Mouse (Mus musculus): ENCODE results near the gene Cpne1. TPM values are rescaled to one million over a fixed set of nuclear protein-coding genes. Genes with fewer than 3 reads are reported as not detected.
A peak's percentile ranks its signal among the peaks of the same experiment; 100 is the strongest.
"Not testable (repeated sequence)": the region's sequence is repeated elsewhere in the genome, so short reads cannot be mapped to it uniquely, and the experiment has no call there.

Cpne1 gene
- polyA plus RNA-seq, 1 experiment from 2014 or later = 67.0 TPM

DNA sequence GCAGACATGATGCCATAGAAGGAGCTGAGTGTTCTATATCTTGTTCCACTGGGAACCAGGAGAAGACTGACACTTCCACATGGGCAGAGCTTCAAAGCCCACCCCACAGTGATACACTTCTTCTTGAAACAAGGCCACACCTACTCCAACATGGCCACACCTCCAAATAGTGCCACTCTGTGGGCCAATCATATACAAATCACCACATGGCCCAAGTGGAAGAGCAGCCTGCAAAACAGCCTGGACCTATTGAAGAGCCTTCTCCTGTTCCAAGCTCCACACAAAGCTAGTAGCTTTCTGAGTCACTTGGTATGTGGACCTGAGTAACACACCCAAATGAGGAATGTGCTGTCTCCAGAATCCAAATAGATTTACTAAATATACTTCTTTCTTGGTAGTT lies 7.8 kb upstream of the Cpne1 start:
- no peaks in the 10 kb centered on the region for H3K27me3 ChIP-seq (ENCODE audit: low read depth, poor library complexity, severe bottlenecking)
- no peak overlapping the region for H3K4me3 ChIP-seq
- no peaks in the 10 kb centered on the region for H3K9me3 ChIP-seq (replicated peaks)
- no peak for DNase-seq (ENCODE audit: low spot score)
- H3K36me3 ChIP-seq = peaks cover 15% of the 10 kb centered on the region
- H3K4me1 ChIP-seq = no peaks in the 10 kb centered on the region
- H3K27ac ChIP-seq (replicated peaks) = no peak overlapping the region

DNA sequence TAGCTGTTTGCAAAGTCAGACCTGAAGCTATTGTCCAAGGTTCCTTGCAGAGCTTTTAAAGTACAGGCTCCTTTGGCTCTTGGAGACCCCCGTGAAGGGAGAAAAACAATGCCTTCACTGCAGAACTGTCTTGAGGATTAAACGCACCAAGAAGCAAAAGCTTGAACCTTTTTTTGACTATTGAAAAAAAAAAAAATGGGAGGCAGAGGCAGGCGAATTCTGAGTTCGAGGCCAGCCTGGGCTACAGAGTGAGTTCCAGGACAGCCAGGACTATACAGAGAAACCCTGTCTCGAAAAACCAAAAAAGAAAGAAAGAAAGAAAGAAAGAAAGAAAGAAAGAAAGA lies 287 bp upstream of the Cpne1 start:
- DNase-seq (ENCODE audit: low spot score); H3K9me3 ChIP-seq (replicated peaks); H3K27me3 ChIP-seq (ENCODE audit: low read depth, poor library complexity, severe bottlenecking): not testable (repeated sequence)
- Histone ChIP-seq H3K36me3 (peaks cover 25% of the 10 kb centered on the region), H3K27ac (replicated peaks) (peak overlapping the region; percentile 98), H3K4me1 (peaks cover 20% of the 10 kb centered on the region), H3K4me3 (peak overlapping the region; percentile 96)
- 29% methylated on average over 5 of the region's 5 CpGs for WGBS

DNA sequence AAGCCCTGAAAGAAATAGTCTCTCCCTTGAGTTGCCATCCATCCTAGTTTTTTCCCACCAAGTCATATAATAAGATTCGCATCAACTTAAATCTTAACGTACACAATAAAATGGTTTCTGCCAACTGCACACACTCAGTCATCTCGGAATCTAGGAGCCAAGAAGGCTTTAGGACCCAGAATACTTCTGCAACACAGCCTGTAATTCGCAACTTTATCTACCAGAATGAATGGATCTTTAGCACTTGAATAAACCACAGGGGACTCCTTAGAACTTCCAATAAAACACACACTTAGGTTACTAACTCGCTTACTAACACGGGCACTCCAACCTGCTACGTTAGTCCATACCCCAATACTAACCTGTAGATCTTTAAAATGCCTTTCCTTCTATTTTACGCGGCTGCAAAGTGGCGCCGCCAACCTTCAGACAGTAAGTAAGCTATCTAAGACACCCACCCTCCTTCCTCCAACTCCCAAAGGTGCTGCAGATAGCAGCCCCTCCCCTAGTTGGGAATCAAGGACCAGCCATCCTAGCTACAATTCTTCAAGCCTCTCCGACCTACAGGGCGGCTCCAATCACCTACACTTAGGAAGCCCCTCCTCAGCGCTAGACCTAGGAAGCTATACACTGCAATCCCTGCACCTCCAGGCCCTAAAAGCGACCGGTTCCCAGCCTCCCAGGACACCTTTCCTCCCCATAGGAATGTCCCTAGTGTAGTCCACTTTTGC lies 973 bp downstream of the Cpne1 start:
- H3K27me3 ChIP-seq (ENCODE audit: low read depth, poor library complexity, severe bottlenecking) = no peaks in the 10 kb centered on the region
- DNase-seq (ENCODE audit: low spot score) = no peak
- H3K4me1 ChIP-seq = peaks cover 20% of the 10 kb centered on the region
- H3K36me3 ChIP-seq = peaks cover 35% of the 10 kb centered on the region
- no peaks in the 10 kb centered on the region for H3K9me3 ChIP-seq (replicated peaks)
- peak overlapping the region; percentile 96 for H3K4me3 ChIP-seq
- peak overlapping the region; percentile 98 for H3K27ac ChIP-seq (replicated peaks)
- WGBS = under 1% methylated on average over 16 of the region's 16 CpGs

DNA sequence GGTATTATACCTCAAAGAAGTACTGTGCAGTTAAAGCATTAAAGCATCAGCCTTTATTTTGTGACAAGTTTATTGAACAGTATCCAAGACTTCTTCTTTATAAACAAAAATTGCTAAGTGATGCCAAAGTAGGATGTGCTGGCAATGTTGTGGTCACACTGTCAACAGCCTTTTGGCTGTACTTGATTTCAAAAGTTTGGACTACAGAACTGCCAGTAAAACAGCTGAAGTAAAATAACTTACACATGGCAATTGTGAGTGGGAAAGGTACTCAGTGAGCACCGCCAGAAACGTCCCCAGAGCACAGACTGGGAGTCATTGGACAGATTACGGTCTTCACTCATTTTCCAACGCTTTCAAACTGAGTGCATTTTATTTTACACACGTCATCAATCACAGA lies 19.8 kb downstream of the Cpne1 start:
- 94% methylated on average over 5 of the region's 5 CpGs for WGBS
- DNase-seq (ENCODE audit: low spot score) = no peak
- Histone ChIP-seq H3K4me3 (no peak overlapping the region), H3K9me3 (replicated peaks) (no peaks in the 10 kb centered on the region), H3K4me1 (peaks cover 4% of the 10 kb centered on the region; the same call in 1 of the 2 replicates), H3K27me3 (ENCODE audit: low read depth, poor library complexity, severe bottlenecking) (no peaks in the 10 kb centered on the region), H3K27ac (replicated peaks) (no peak overlapping the region), H3K36me3 (peaks cover 83% of the 10 kb centered on the region)

DNA sequence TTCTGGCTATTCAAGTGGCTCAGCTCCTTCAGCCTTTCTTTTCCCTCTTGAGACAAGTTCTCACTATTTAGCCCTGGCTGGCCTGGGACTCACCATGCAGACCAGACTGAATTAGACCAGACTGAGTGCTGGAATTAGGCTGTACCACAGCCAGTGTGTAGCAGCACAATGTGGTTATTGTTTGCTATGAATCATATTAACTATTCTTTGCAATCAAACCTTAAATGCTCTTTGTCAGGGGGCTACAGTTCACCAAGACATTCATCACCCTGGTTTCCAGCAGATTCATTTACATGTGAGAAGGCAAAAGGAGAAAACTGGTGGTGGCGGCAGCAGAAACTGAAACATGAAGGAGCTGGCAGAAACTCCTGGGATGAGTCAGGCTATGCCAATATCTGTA lies 22.0 kb downstream of the Cpne1 start:
- DNase-seq (ENCODE audit: low spot score) = no peak
- Histone ChIP-seq H3K4me1 (peaks cover 4% of the 10 kb centered on the region; the same call in 1 of the 2 replicates), H3K4me3 (no peak overlapping the region), H3K9me3 (replicated peaks) (no peaks in the 10 kb centered on the region), H3K27ac (replicated peaks) (no peak overlapping the region), H3K27me3 (ENCODE audit: low read depth, poor library complexity, severe bottlenecking) (no peaks in the 10 kb centered on the region), H3K36me3 (peaks cover 62% of the 10 kb centered on the region)
- 94% methylated on average over 1 of the region's 1 CpGs for WGBS

DNA sequence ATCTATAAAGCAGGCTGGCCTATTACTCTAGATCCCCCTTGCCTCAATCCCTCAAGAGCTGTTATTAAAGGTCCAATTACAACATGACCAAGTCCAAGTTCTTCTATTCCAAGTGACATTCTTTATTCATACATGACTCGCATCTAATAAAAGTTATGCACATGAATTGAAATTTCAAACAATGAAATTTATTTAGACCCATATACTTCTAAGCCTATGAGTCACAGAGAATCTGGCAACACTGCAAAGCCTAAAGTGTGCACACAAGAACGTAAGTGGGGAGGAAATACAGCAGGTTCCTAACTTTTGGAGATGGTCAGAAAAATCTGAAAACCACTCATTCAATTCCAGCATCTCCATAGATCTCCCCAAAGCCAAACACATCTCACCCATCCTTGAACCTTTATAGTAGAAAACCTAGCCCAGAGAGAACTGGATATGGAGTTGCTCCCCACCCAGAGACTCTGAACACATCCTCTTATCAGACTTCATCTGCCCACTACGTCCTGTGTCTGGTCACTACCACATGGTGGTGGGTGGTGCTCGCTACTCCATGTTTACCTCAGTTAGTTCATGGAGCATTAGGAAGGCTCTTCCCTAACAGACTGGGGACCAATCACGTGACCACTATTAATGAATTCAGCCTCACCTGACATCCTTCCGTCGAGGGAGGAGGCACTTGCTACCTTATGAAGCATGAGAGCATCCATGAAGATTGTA lies 24.2 kb downstream of the Cpne1 start:
- Histone ChIP-seq H3K36me3 (peaks cover 50% of the 10 kb centered on the region), H3K9me3 (replicated peaks) (no peaks in the 10 kb centered on the region), H3K27ac (replicated peaks) (no peak overlapping the region), H3K27me3 (ENCODE audit: low read depth, poor library complexity, severe bottlenecking) (no peaks in the 10 kb centered on the region), H3K4me1 (peaks cover 4% of the 10 kb centered on the region; the same call in 1 of the 2 replicates), H3K4me3 (no peak overlapping the region)
- no peak for DNase-seq (ENCODE audit: low spot score)
- WGBS = 90% methylated on average over 7 of the region's 7 CpGs

DNA sequence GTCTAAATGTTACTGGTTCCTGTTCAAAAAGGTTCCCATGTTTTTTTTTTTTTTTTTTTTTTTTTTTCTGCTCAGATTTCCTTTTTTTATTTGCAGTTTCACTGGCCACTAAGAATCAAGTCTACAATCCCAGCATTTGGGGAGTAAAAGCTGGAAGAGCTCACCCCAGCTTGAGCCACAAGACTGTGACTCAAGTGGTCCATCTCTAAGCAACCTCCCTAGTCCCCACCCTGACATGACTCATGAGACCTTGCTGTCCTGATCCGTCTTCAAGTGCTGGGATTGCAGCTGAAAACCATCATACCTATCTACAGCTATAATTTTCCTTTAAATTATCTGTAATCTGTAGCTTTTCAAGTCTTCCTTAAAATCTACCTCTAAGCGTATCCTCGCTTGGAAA lies 27.2 kb downstream of the Cpne1 start:
- Histone ChIP-seq H3K9me3 (replicated peaks) (no peaks in the 10 kb centered on the region), H3K36me3 (peaks cover 25% of the 10 kb centered on the region), H3K4me3 (no peak overlapping the region), H3K27me3 (ENCODE audit: low read depth, poor library complexity, severe bottlenecking) (no peaks in the 10 kb centered on the region), H3K4me1 (no peaks in the 10 kb centered on the region), H3K27ac (replicated peaks) (no peak overlapping the region)
- 95% methylated on average over 3 of the region's 3 CpGs for WGBS
- DNase-seq (ENCODE audit: low spot score) = no peak

- 94% methylated on average over 7 of the region's 7 CpGs for WGBS
These were observed 31.4 kb downstream of the Cpne1 start for GRCm38 (mm10) chr2:156080391-156080790.

DNA sequence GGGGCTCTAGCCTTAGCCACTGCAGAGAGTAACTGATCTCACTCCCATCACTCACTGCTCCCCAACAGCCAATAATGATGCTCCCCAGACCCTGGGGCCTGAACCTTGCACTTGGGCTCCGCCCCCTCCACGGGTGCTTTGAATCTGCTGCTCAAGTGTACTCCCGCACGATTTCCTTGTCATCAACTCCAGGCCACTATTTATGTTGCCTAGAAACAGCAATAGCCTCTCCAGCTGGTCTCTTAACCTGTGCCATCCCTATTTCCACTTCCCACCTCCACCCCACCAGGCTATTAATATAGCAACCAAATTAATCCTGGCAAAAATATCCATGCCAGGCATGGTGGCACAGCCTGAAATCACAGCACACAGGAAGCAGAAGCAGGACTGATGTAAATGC lies 32.1 kb downstream of the Cpne1 start:
- Histone ChIP-seq H3K27me3 (ENCODE audit: low read depth, poor library complexity, severe bottlenecking) (no peaks in the 10 kb centered on the region), H3K9me3 (replicated peaks) (no peaks in the 10 kb centered on the region), H3K4me1 (no peaks in the 10 kb centered on the region), H3K36me3 (peaks cover 50% of the 10 kb centered on the region), H3K27ac (replicated peaks) (no peak overlapping the region), H3K4me3 (no peak overlapping the region)
- DNase-seq (ENCODE audit: low spot score) = no peak
- 81% methylated on average over 4 of the region's 4 CpGs for WGBS

More at GRCm38 (mm10) chr2:156080391-156080790, 31.4 kb downstream of the Cpne1 start:
- H3K9me3 ChIP-seq (replicated peaks) = no peaks in the 10 kb centered on the region
- H3K4me1 ChIP-seq = no peaks in the 10 kb centered on the region
- no peak for DNase-seq (ENCODE audit: low spot score)
- H3K27me3 ChIP-seq (ENCODE audit: low read depth, poor library complexity, severe bottlenecking) = no peaks in the 10 kb centered on the region
- no peak overlapping the region for H3K4me3 ChIP-seq
- no peak overlapping the region for H3K27ac ChIP-seq (replicated peaks)
- peaks cover 43% of the 10 kb centered on the region for H3K36me3 ChIP-seq

DNA sequence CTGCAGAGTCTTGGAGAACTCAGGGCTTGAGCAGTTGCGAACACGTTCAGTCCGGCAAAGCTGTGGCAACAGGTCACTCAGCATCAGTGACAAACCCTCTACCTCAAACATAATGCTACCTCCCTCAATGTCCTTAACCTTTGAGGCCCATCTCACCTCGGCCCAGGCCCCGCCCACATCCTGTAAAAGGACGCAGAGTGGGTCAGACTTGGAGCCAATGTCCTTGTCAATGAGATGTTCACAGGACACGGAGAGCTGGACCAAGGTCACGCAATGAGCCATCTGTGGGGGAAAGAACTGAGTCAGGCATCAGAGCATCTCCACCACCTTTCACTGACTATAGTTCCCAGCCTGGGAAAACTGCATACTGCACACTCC lies 32.6 kb downstream of the Cpne1 start:
- H3K4me1 ChIP-seq = no peaks in the 10 kb centered on the region
- WGBS = 92% methylated on average over 8 of the region's 8 CpGs
- no peaks in the 10 kb centered on the region for H3K27me3 ChIP-seq (ENCODE audit: low read depth, poor library complexity, severe bottlenecking)
- no peaks in the 10 kb centered on the region for H3K9me3 ChIP-seq (replicated peaks)
- H3K36me3 ChIP-seq = peaks cover 55% of the 10 kb centered on the region
- H3K4me3 ChIP-seq = no peak overlapping the region
- peak; percentile 8 for DNase-seq (ENCODE audit: low spot score)
- H3K27ac ChIP-seq (replicated peaks) = no peak overlapping the region

DNA sequence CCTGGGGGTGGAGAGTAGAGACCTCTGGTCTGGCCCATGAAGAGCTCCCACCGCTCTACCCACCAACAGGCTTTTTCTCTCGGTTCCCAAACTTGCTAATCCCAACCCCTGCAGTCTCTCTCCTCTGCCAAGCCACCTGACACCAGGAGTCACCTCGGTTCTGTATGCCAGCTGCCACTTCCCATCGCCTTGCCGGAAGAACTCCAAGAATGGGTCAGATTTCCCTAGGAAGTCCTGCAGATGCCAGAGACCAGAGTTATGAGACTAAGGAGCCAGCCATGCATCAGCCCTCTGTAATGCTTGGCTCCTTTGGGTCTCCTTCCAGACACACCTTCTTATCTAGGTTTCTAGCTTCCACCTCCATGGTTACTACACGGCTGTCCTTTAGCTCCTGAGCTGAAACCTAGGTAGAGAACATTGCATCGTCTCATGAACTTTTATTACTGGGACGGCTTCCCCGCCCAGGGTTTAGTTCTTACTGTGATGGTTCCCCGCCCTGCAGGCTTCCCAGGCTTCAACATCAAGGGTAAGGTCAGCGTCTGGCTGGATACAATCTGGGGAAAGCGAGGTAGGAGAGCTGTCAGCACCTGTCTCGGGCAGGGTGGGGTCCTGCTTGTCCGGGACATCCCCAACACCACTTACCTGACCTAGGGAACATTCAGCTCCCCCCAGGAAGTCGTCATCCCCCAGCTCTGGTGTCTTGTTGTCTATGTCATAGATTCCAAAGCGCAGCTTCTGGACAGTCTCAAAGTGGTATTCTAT lies 33.2 kb downstream of the Cpne1 start:
- H3K4me3 ChIP-seq = no peak overlapping the region
- H3K9me3 ChIP-seq (replicated peaks) = no peaks in the 10 kb centered on the region
- H3K4me1 ChIP-seq = no peaks in the 10 kb centered on the region
- DNase-seq (ENCODE audit: low spot score) = peak; percentile 6
- peaks cover 61% of the 10 kb centered on the region for H3K36me3 ChIP-seq
- no peaks in the 10 kb centered on the region for H3K27me3 ChIP-seq (ENCODE audit: low read depth, poor library complexity, severe bottlenecking)
- H3K27ac ChIP-seq (replicated peaks) = no peak overlapping the region
- WGBS = 94% methylated on average over 16 of the region's 16 CpGs

- Histone ChIP-seq H3K27me3 (ENCODE audit: low read depth, poor library complexity, severe bottlenecking) (no peaks in the 10 kb centered on the region), H3K36me3 (peaks cover 72% of the 10 kb centered on the region), H3K4me1 (no peaks in the 10 kb centered on the region), H3K27ac (replicated peaks) (no peak overlapping the region), H3K9me3 (replicated peaks) (no peaks in the 10 kb centered on the region), H3K4me3 (no peak overlapping the region)
- DNase-seq (ENCODE audit: low spot score) = no peak
- 93% methylated on average over 7 of the region's 7 CpGs for WGBS
These were observed 34.3 kb downstream of the Cpne1 start for GRCm38 (mm10) chr2:156077461-156077860.

DNA sequence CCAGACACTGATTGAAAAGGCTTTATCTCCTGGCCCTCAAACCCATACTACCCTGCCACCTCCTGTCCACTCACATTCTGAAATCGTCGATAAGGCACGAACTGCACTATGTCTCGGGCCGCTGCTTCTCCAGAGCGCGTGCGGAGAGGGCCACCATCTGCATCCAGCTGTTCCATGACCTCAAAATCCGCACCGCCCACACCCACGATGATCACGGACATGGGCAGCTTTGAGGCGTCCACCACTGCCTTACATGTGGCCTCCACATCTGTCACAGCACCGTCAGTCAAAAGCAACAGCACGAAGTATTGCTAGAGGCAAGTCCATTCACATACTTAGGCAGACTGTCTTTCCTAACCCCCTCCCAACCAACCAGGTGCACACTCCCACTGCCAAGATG lies 38.0 kb downstream of the Cpne1 start:
- no peaks in the 10 kb centered on the region for H3K27me3 ChIP-seq (ENCODE audit: low read depth, poor library complexity, severe bottlenecking)
- peaks cover 100% of the 10 kb centered on the region for H3K36me3 ChIP-seq
- no peak overlapping the region for H3K27ac ChIP-seq (replicated peaks)
- DNase-seq (ENCODE audit: low spot score) = no peak
- WGBS = 97% methylated on average over 15 of the region's 15 CpGs
- H3K4me1 ChIP-seq = no peaks in the 10 kb centered on the region
- no peaks in the 10 kb centered on the region for H3K9me3 ChIP-seq (replicated peaks)
- H3K4me3 ChIP-seq = no peak overlapping the region

Data from midbrain, embryonic 10.5 days (tissue).